Mouse (Mus musculus): ENCODE measurements around the gene Xpo4. TPM values are rescaled to one million over a fixed set of nuclear protein-coding genes. Genes with fewer than 3 reads are reported as not detected.

Gene Xpo4
- total RNA-seq, 1 experiment: 42.2 TPM

DNA sequence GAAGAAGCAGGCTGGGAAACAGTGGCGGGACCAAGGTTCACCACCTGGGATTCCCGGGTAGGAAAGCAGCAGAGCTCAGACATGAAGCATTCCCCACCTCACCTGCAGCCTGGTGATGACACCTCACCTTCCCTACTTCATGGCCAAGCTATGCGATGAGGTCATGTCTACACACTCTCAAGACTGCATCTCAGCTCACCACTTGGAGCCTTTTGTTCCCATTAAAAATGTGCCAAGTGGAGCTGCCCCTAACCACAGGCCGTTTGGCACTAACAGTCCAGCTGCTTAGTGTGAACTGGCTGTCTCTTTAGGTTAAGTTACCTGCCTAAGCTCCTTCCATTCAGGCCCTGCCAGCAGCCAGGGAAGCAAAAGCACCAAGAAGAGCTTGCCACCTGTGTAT is 39.8 kb upstream of the Xpo4 start:
- no peak for TF ChIP-seq ZC3H11A (IDR thresholded peaks at IDR 0.05; ENCODE audit: borderline replicate concordance, low read depth, low read length)
- no peak for TF ChIP-seq HCFC1 (IDR thresholded peaks at IDR 0.05; ENCODE audit: borderline replicate concordance, insufficient read depth, low read length)
- no peak for TF ChIP-seq ZNF384 (IDR thresholded peaks at IDR 0.05; ENCODE audit: low read depth, low read length)
- no peak for TF ChIP-seq CHD2 (IDR thresholded peaks at IDR 0.05; ENCODE audit: low read depth, low read length)
- TF ChIP-seq MAFK (IDR thresholded peaks at IDR 0.05; ENCODE audit: insufficient read depth, low read depth, low read length): no peak
- H3K36me3 ChIP-seq (ENCODE audit: control insufficient read depth, insufficient read depth, low read length, poor library complexity, severe bottlenecking): no peaks in the 10 kb centered on the region
- peaks cover 2 to 13% of the 10 kb centered on the region in 2 experiments; a peak in 2 of 4 replicates for H3K4me1 ChIP-seq (ENCODE audit: control insufficient read depth in 2 of 2, insufficient read depth in 2 of 2, low read length in 2 of 2, poor library complexity in 1 of 2)
- in situ Hi-C loops (cut with MboI; ENCODE audit: low sequenced_read_pairs in 2 of 2, unreplicated experiment in 2 of 2): no loop called here
- no peak overlapping the region for H3K9ac ChIP-seq (ENCODE audit: insufficient read depth, low read depth, low read length, poor library complexity, severe bottlenecking)
- H3K4me3 ChIP-seq (ENCODE audit: insufficient read depth in 1 of 2, low read depth in 1 of 2, low read length in 2 of 2, poor library complexity in 1 of 2, severe bottlenecking in 1 of 2): no peak overlapping the region
- DNase-seq (ENCODE audit: low read depth, low spot score): no peak
- H3K27ac ChIP-seq (ENCODE audit: insufficient read depth, low read depth, low read length, poor library complexity, severe bottlenecking): no peak overlapping the region
- H3K9me3 ChIP-seq (ENCODE audit: control insufficient read depth, insufficient read depth, low read depth, low read length): no peaks in the 10 kb centered on the region

GRCm38 (mm10) chr14:57701915-57702477 is 36.8 kb upstream of the Xpo4 start:
- peaks cover 0 to 6% of the 10 kb centered on the region in 2 experiments; a peak in 2 of 4 replicates for H3K4me1 ChIP-seq (ENCODE audit: control insufficient read depth in 2 of 2, insufficient read depth in 2 of 2, low read length in 2 of 2, poor library complexity in 1 of 2)
- H3K4me3 ChIP-seq (ENCODE audit: insufficient read depth in 1 of 2, low read depth in 1 of 2, low read length in 2 of 2, poor library complexity in 1 of 2, severe bottlenecking in 1 of 2): no peak overlapping the region
- no peaks in the 10 kb centered on the region; the same call in 1 of the 2 replicates for H3K36me3 ChIP-seq (ENCODE audit: control insufficient read depth, insufficient read depth, low read length, poor library complexity, severe bottlenecking)
- in situ Hi-C loops (cut with MboI; ENCODE audit: low sequenced_read_pairs in 2 of 2, unreplicated experiment in 2 of 2): no loop called here
- no peaks in the 10 kb centered on the region for H3K9me3 ChIP-seq (ENCODE audit: control insufficient read depth, insufficient read depth, low read depth, low read length)
- no peak overlapping the region for H3K9ac ChIP-seq (ENCODE audit: insufficient read depth, low read depth, low read length, poor library complexity, severe bottlenecking)
- DNase-seq (ENCODE audit: low read depth, low spot score): no peak
- TF ChIP-seq CHD2 (IDR thresholded peaks at IDR 0.05; ENCODE audit: low read depth, low read length): no peak
- TF ChIP-seq ZNF384 (IDR thresholded peaks at IDR 0.05; ENCODE audit: low read depth, low read length): no peak
- no peak for TF ChIP-seq MAFK (IDR thresholded peaks at IDR 0.05; ENCODE audit: insufficient read depth, low read depth, low read length)
- no peak for TF ChIP-seq ZC3H11A (IDR thresholded peaks at IDR 0.05; ENCODE audit: borderline replicate concordance, low read depth, low read length)
- no peak for TF ChIP-seq HCFC1 (IDR thresholded peaks at IDR 0.05; ENCODE audit: borderline replicate concordance, insufficient read depth, low read length)
- H3K27ac ChIP-seq (ENCODE audit: insufficient read depth, low read depth, low read length, poor library complexity, severe bottlenecking): no peak overlapping the region

- no peaks in the 10 kb centered on the region; the same call in 1 of the 2 replicates for H3K36me3 ChIP-seq (ENCODE audit: control insufficient read depth, insufficient read depth, low read length, poor library complexity, severe bottlenecking)
- no peak for DNase-seq (ENCODE audit: low read depth, low spot score)
- H3K9me3 ChIP-seq (ENCODE audit: control insufficient read depth, insufficient read depth, low read depth, low read length): no peaks in the 10 kb centered on the region
- no peak for TF ChIP-seq ZNF384 (IDR thresholded peaks at IDR 0.05; ENCODE audit: low read depth, low read length)
- 0 out of 2 replicates have a peak, but pooled peaks have one; percentile 21 for TF ChIP-seq HCFC1 (IDR thresholded peaks at IDR 0.05; ENCODE audit: borderline replicate concordance, insufficient read depth, low read length)
- H3K4me3 ChIP-seq (ENCODE audit: insufficient read depth in 1 of 2, low read depth in 1 of 2, low read length in 2 of 2, poor library complexity in 1 of 2, severe bottlenecking in 1 of 2): peak overlapping the region; percentile 57 to 62
- H3K27ac ChIP-seq (ENCODE audit: insufficient read depth, low read depth, low read length, poor library complexity, severe bottlenecking): no peak overlapping the region
- H3K4me1 ChIP-seq (ENCODE audit: control insufficient read depth in 2 of 2, insufficient read depth in 2 of 2, low read length in 2 of 2, poor library complexity in 1 of 2): peaks cover 0 to 11% of the 10 kb centered on the region in 2 experiments; a peak in 2 of 4 replicates
- in situ Hi-C loops (cut with MboI; ENCODE audit: low sequenced_read_pairs in 2 of 2, unreplicated experiment in 2 of 2): loop anchor here in 1 of 2 experiments (25.0 kb wide), 1 partner anchor 213 kb away; no protein-coding TSS in a partner anchor
- peak overlapping the region; percentile 49 for H3K9ac ChIP-seq (ENCODE audit: insufficient read depth, low read depth, low read length, poor library complexity, severe bottlenecking)
Measured at GRCm38 (mm10) chr14:57699461-57699970, 34.3 kb upstream of the Xpo4 start.

DNA sequence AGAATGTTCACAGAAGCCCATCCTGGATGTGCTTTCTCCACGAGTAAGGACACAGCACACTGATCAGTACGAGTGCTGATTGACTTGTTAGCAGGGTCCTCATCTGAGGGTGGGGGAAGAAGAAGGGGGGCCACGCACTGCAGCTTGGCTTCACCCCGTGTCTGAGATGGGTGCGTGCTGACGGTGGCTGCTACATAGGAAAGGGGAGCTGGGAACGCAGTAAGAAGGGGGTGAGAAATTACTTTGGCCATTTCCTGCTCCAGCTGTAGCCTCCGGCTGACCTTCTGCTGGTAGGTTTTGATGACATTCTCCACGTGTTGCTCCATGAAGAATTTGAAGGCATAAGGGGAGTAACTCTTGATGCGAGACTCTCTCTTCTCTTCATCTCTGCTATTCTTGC is 33.8 kb upstream of the Xpo4 start:
- Histone ChIP-seq H3K27ac (ENCODE audit: insufficient read depth, low read depth, low read length, poor library complexity, severe bottlenecking) (no peak overlapping the region), H3K9me3 (ENCODE audit: control insufficient read depth, insufficient read depth, low read depth, low read length) (no peaks in the 10 kb centered on the region), H3K4me1 (ENCODE audit: control insufficient read depth in 2 of 2, insufficient read depth in 2 of 2, low read length in 2 of 2, poor library complexity in 1 of 2) (peaks cover 0 to 11% of the 10 kb centered on the region in 2 experiments; a peak in 2 of 4 replicates), H3K4me3 (ENCODE audit: insufficient read depth in 1 of 2, low read depth in 1 of 2, low read length in 2 of 2, poor library complexity in 1 of 2, severe bottlenecking in 1 of 2) (peak overlapping the region in 1 of 2 experiments; percentile 57; a peak in 3 of 4 replicates), H3K9ac (ENCODE audit: insufficient read depth, low read depth, low read length, poor library complexity, severe bottlenecking) (no peak overlapping the region), H3K36me3 (ENCODE audit: control insufficient read depth, insufficient read depth, low read length, poor library complexity, severe bottlenecking) (no peaks in the 10 kb centered on the region; the same call in 1 of the 2 replicates)
- no peak for DNase-seq (ENCODE audit: low read depth, low spot score)
- TF ChIP-seq HCFC1 (IDR thresholded peaks at IDR 0.05; ENCODE audit: borderline replicate concordance, insufficient read depth, low read length): no peak
- no peak for TF ChIP-seq ZC3H11A (IDR thresholded peaks at IDR 0.05; ENCODE audit: borderline replicate concordance, low read depth, low read length)
- no peak for TF ChIP-seq ZNF384 (IDR thresholded peaks at IDR 0.05; ENCODE audit: low read depth, low read length)
- TF ChIP-seq CHD2 (IDR thresholded peaks at IDR 0.05; ENCODE audit: low read depth, low read length): no peak
- no peak for TF ChIP-seq MAFK (IDR thresholded peaks at IDR 0.05; ENCODE audit: insufficient read depth, low read depth, low read length)
- in situ Hi-C loops (cut with MboI; ENCODE audit: low sequenced_read_pairs in 2 of 2, unreplicated experiment in 2 of 2): loop anchor here in 1 of 2 experiments (25.0 kb wide), 1 partner anchor 213 kb away; no protein-coding TSS in a partner anchor

Measured in ES-E14 (cell line).